ENCODE assay signal across 22 mouse cellular contexts in the genomic region with DNA sequence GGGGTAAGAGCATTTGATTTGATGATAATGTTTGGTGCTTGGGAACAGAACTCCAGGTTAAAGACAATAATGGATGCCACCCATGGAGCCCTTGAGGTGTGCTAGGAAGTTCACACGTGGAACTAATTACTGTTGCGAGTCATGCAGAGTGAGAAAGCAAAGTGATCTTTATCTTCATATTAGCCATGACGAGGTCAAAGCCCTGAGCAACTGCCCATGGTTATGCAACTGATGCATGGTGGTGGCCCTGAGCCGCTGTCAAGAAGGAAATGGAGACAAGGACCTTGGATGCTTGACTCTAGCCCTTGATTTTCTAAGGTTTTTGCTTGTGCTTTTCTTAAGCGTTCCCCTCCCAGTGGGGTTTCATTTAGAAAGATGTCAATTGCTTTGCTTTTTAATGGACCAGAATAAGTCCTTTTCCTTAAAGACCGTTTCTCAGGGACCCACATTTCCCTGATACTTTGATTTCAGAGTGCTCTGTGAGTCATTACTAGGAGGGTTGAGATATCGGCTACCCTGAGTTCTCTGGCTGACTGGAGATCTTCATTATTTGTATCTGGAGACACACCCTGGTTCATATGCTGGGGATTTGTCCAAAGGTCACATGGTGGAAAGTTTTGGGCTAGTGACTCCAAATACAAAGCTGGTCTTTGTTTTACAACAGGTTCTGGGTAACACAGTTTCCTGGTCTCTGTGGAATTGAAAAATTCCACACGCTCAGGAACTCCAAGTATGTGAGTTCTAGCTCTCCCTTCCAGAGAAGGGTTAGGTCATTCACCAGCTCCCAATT. TPM values are rescaled to one million over a fixed set of nuclear protein-coding genes. Genes with fewer than 3 reads are reported as not detected.
A peak's percentile ranks its signal among the peaks of the same experiment; 100 is the strongest.
DNase-seq lines count a peak whose midpoint lies in the region; ATAC-seq lines count a peak whose summit lies in the region.
"Had no signal": no experiment of that assay in that cellular context is flagged by ENCODE, and none has a peak within 500 bp of the region (broad histone marks: within the 10 kb centered on the region; RNA-seq: fewer than 3 reads in every experiment).

No protein-coding gene starts in this region.

- no peaks in the 10 kb centered on the region for H3K27me3 ChIP-seq in midbrain, embryonic 15.5 days (replicated peaks)

- no peak overlapping the region for H3K9ac ChIP-seq in midbrain, embryonic 15.5 days
- H3K9ac ChIP-seq: heart, embryonic 13.5 days; lung, embryonic 14.5 days had no signal

- H3K4me2 ChIP-seq in midbrain, embryonic 15.5 days = no peak overlapping the region
- H3K4me2 ChIP-seq: heart, embryonic 13.5 days; liver, embryonic 11.5 days; lung, embryonic 14.5 days had no signal

- peak; percentile 75 for DNase-seq in adrenal gland, adult 2 months
- no peak for DNase-seq in adrenal gland, postnatal 4 days (ENCODE audit: low spot score in 2 of 2)
- peak; percentile 64 for DNase-seq in Muller cell, postnatal 12 days (ENCODE audit: inconsistent ontology term)
- DNase-seq in embryo, embryonic 10.5 days (ENCODE audit: low spot score) = peak; percentile 27
- no peak for DNase-seq in kidney, adult 18-20 months
- DNase-seq: cerebellum, adult 8-10 months; heart, postnatal 4 days; lung, embryonic 14.5 days; thymus, adult 18-20 months had no signal

- no peaks in the 10 kb centered on the region for H3K9me3 ChIP-seq in midbrain, embryonic 15.5 days
- H3K9me3 ChIP-seq: heart, embryonic 13.5 days; limb, embryonic 10.5 days had no signal

- no peak overlapping the region for H3K4me3 ChIP-seq in midbrain, embryonic 15.5 days
- H3K4me3 ChIP-seq: erythroblast, embryonic 14.5 days; heart, embryonic 13.5 days; limb, embryonic 10.5 days had no signal

- no peaks in the 10 kb centered on the region for H3K36me3 ChIP-seq in midbrain, embryonic 15.5 days (replicated peaks)
- H3K36me3 ChIP-seq: heart, embryonic 13.5 days; limb, embryonic 10.5 days had no signal

- 70% methylated on average over 8 of the region's 8 CpGs for WGBS in midbrain, embryonic 15.5 days

- peak; percentile 33 for ATAC-seq in megakaryocyte progenitor cell, adult 5-6 weeks (replicated peaks; ENCODE audit: poor library complexity)
- ATAC-seq in midbrain, embryonic 15.5 days (replicated peaks) = no peak
- ATAC-seq in monocyte, adult 5-6 weeks (replicated peaks; ENCODE audit: insufficient number of reproducible peaks, low FRiP score, low TSS enrichment, poor library complexity, severe bottlenecking) = no peak
- ATAC-seq: forebrain, embryonic 14.5 days; hindbrain, postnatal 0 days had no signal

- H3K27ac ChIP-seq in midbrain, embryonic 15.5 days = no peak overlapping the region
- H3K27ac ChIP-seq: heart, embryonic 13.5 days; hindbrain, postnatal 0 days; limb, embryonic 10.5 days had no signal

- H3K4me1 ChIP-seq in midbrain, embryonic 15.5 days = no peaks in the 10 kb centered on the region
- H3K4me1 ChIP-seq: heart, embryonic 13.5 days had no signal

RNA-seq across cellular contexts. Expression of gene Tnfsf15, which starts 34.3 kb away (rescaled TPM):
- total RNA-seq in adrenal gland, adult 2 months (2021) = under 1 TPM; 0.32 to 0.79 TPM
- 0.03 TPM in 1 of 2 replicates, not detected in the other for polyA plus RNA-seq in adrenal gland, adult 2 months (2012; rRNA removed)
- total RNA-seq in adrenal gland, postnatal 4 days (2021) = under 1 TPM; 0.17 to 0.39 TPM
- total RNA-seq in megakaryocyte progenitor cell, adult 5-6 weeks (2015) = 0.32 TPM in 1 of 2 replicates, not detected in the other
- 0.21 and 0.78 TPM in 2 replicates for total RNA-seq in megakaryocyte progenitor cell, adult 5-6 weeks (2017)
- polyA plus RNA-seq in midbrain, embryonic 15.5 days (2015; fragmentation: Nextera tagmentation; extraction: Ambion mirVana) = 0.05 TPM in 1 of 2 replicates, not detected in the other
- total RNA-seq in monocyte, adult 5-6 weeks (2017) = not detected in 3 replicates
- total RNA-seq: gastrocnemius, postnatal 4 days; layer of hippocampus, adult 18-20 months had no signal
- polyA plus RNA-seq: erythroblast, embryonic 14.5 days; forebrain, embryonic 14.5 days; limb, embryonic 10.5 days; neural tube, embryonic 14.5 days had no signal

RNA-seq across cellular contexts. Expression of gene Gm11214, which starts 47.4 kb away (rescaled TPM):
- not detected for total RNA-seq in adrenal gland, adult 2 months (2021)
- not detected in 2 replicates for polyA plus RNA-seq in adrenal gland, adult 2 months (2012; rRNA removed)
- not detected for total RNA-seq in adrenal gland, postnatal 4 days (2021)
- not detected in 2 replicates for total RNA-seq in megakaryocyte progenitor cell, adult 5-6 weeks (2015)
- total RNA-seq in megakaryocyte progenitor cell, adult 5-6 weeks (2017) = not detected in 2 replicates
- not detected in 2 replicates for polyA plus RNA-seq in midbrain, embryonic 15.5 days (2015; fragmentation: Nextera tagmentation; extraction: Ambion mirVana)
- not detected in 3 replicates for total RNA-seq in monocyte, adult 5-6 weeks (2017)
- total RNA-seq: gastrocnemius, postnatal 4 days; heart, postnatal 4 days; hindbrain, postnatal 0 days; layer of hippocampus, adult 18-20 months had no signal
- polyA plus RNA-seq: erythroblast, embryonic 14.5 days; forebrain, embryonic 14.5 days; heart, embryonic 13.5 days; hindbrain, postnatal 0 days; kidney, embryonic 14.5 days; limb, embryonic 10.5 days; liver, embryonic 11.5 days; lung, embryonic 14.5 days; neural tube, embryonic 14.5 days had no signal

Comparison
In these comparisons a context has a peak if more than half of its experiments do, and no peak if none do; other contexts are left out.
1. DNase-seq: peak in adrenal gland, adult 2 months (single experiment), Muller cell, postnatal 12 days (single experiment) and embryo, embryonic 10.5 days (single experiment); none in adrenal gland, postnatal 4 days (0 of 2) and kidney, adult 18-20 months (single experiment).